27 mouse cellular contexts compared by ENCODE assay signal in the genomic region with DNA sequence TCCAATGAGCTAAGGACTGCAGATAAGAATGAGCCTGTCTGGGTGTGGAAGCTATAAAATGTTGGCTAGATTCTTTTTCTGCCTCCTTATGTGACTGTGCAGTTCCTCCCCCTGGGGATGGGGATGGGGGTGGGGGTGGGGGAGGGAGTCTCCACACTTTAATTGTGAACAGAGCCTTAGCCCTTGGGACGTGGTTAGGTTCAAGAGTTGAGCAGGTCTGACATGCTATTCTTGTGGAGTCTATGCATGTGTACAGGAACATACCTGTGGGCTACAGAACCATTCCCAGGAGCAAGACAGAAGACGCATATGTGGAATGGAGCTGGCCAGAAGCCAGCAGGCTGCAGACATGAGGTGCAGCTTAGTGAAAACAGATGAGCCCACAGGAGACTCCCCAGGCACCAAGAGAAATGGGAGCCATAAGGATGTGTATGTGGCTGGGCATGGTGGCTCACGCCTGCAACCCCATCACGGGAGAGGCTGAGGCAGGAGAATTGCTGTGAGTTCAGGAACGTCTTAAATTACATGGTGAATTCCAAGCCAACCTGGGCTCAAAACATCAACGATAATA.
A peak's percentile ranks its signal among the peaks of the same experiment; 100 is the strongest.
DNase-seq lines count a peak whose midpoint lies in the region; ATAC-seq lines count a peak whose summit lies in the region.
"Had no signal": no experiment of that assay in that cellular context is flagged by ENCODE, and none has a peak within 500 bp of the region (broad histone marks: within the 10 kb centered on the region; RNA-seq: fewer than 3 reads in every experiment).

No protein-coding gene starts in this region.

- H3K4me2 ChIP-seq in kidney, embryonic 15.5 days, result no peak overlapping the region
- H3K4me2 ChIP-seq in neural tube, embryonic 13.5 days, result no peak overlapping the region
- no peak overlapping the region for H3K4me2 ChIP-seq in neural tube, embryonic 15.5 days
- no peak overlapping the region for H3K4me2 ChIP-seq in embryonic facial prominence, embryonic 15.5 days (replicated peaks)
- H3K4me2 ChIP-seq: forebrain, embryonic 15.5 days; heart, embryonic 15.5 days had no signal

- WGBS in kidney, embryonic 15.5 days, result 76% methylated on average over 6 of the region's 6 CpGs
- 72% methylated on average over 6 of the region's 6 CpGs for WGBS in neural tube, embryonic 13.5 days
- WGBS in neural tube, embryonic 15.5 days, result 68% methylated on average over 6 of the region's 6 CpGs
- 40% methylated on average over 6 of the region's 6 CpGs for WGBS in embryonic facial prominence, embryonic 15.5 days

- H3K27me3 ChIP-seq in kidney, embryonic 15.5 days, result no peaks in the 10 kb centered on the region
- H3K27me3 ChIP-seq in neural tube, embryonic 13.5 days, result no peaks in the 10 kb centered on the region
- no peaks in the 10 kb centered on the region for H3K27me3 ChIP-seq in neural tube, embryonic 15.5 days (replicated peaks)
- H3K27me3 ChIP-seq in embryonic facial prominence, embryonic 15.5 days, result no peaks in the 10 kb centered on the region
- H3K27me3 ChIP-seq: forebrain, embryonic 15.5 days; heart, embryonic 15.5 days had no signal

- no peaks in the 10 kb centered on the region; the same call in 1 of the 2 replicates for H3K9me3 ChIP-seq in kidney, embryonic 15.5 days (replicated peaks)
- H3K9me3 ChIP-seq in neural tube, embryonic 13.5 days, result no peaks in the 10 kb centered on the region
- H3K9me3 ChIP-seq in neural tube, embryonic 15.5 days (replicated peaks), result no peaks in the 10 kb centered on the region
- H3K9me3 ChIP-seq in embryonic facial prominence, embryonic 15.5 days (replicated peaks), result no peaks in the 10 kb centered on the region
- H3K9me3 ChIP-seq: forebrain, embryonic 15.5 days; heart, embryonic 10.5 days had no signal

- no peak overlapping the region for H3K9ac ChIP-seq in kidney, embryonic 15.5 days
- H3K9ac ChIP-seq in neural tube, embryonic 13.5 days, result no peak overlapping the region
- H3K9ac ChIP-seq in neural tube, embryonic 15.5 days (replicated peaks), result no peak overlapping the region
- H3K9ac ChIP-seq in embryonic facial prominence, embryonic 15.5 days, result no peak overlapping the region
- H3K9ac ChIP-seq: forebrain, embryonic 15.5 days; heart, embryonic 15.5 days; liver, embryonic 14.5 days had no signal

- no peaks in the 10 kb centered on the region for H3K4me1 ChIP-seq in kidney, embryonic 15.5 days
- H3K4me1 ChIP-seq in neural tube, embryonic 13.5 days (replicated peaks), result peaks cover 28% of the 10 kb centered on the region
- peaks cover 9% of the 10 kb centered on the region for H3K4me1 ChIP-seq in neural tube, embryonic 15.5 days
- no peaks in the 10 kb centered on the region for H3K4me1 ChIP-seq in embryonic facial prominence, embryonic 15.5 days
- H3K4me1 ChIP-seq: heart, embryonic 10.5 days; heart, embryonic 15.5 days had no signal

- ATAC-seq in kidney, embryonic 15.5 days (replicated peaks; ENCODE audit: low FRiP score), result 0 out of 2 replicates have a peak, but pooled peaks have one; percentile 25
- no peak for ATAC-seq in neural tube, embryonic 13.5 days (ENCODE audit: low read depth)
- no peak for ATAC-seq in neural tube, embryonic 15.5 days (ENCODE audit: low FRiP score)
- ATAC-seq in embryonic facial prominence, embryonic 15.5 days (ENCODE audit: insufficient number of reproducible peaks, low FRiP score, low TSS enrichment, low read depth), result peak; percentile 29; the same call in 1 of the 2 replicates
- ATAC-seq in frontal cortex, adult (ENCODE audit: low TSS enrichment), result no peak
- ATAC-seq: forebrain, embryonic 15.5 days; inflammation-experienced regulatory T-cells, adult 6 months had no signal

- no peak overlapping the region for H3K27ac ChIP-seq in kidney, embryonic 15.5 days
- H3K27ac ChIP-seq in neural tube, embryonic 13.5 days (replicated peaks), result peak overlapping the region; percentile 11; the same call in 1 of the 2 replicates
- no peak overlapping the region for H3K27ac ChIP-seq in neural tube, embryonic 15.5 days (replicated peaks)
- H3K27ac ChIP-seq in embryonic facial prominence, embryonic 15.5 days (replicated peaks), result no peak overlapping the region
- H3K27ac ChIP-seq: forebrain, embryonic 15.5 days; heart, embryonic 10.5 days; heart, embryonic 15.5 days; liver, embryonic 14.5 days; macrophage; stomach, postnatal 0 days had no signal

- H3K4me3 ChIP-seq in kidney, embryonic 15.5 days (replicated peaks), result no peak overlapping the region
- H3K4me3 ChIP-seq in neural tube, embryonic 13.5 days, result no peak overlapping the region
- H3K4me3 ChIP-seq in neural tube, embryonic 15.5 days (replicated peaks), result no peak overlapping the region
- no peak overlapping the region for H3K4me3 ChIP-seq in embryonic facial prominence, embryonic 15.5 days (replicated peaks)
- H3K4me3 ChIP-seq: forebrain, embryonic 15.5 days; heart, embryonic 10.5 days; heart, embryonic 15.5 days had no signal

- no peaks in the 10 kb centered on the region for H3K36me3 ChIP-seq in kidney, embryonic 15.5 days
- no peaks in the 10 kb centered on the region for H3K36me3 ChIP-seq in neural tube, embryonic 13.5 days
- no peaks in the 10 kb centered on the region for H3K36me3 ChIP-seq in neural tube, embryonic 15.5 days
- no peaks in the 10 kb centered on the region for H3K36me3 ChIP-seq in embryonic facial prominence, embryonic 15.5 days
- H3K36me3 ChIP-seq: forebrain, embryonic 15.5 days; G1E; heart, embryonic 10.5 days; heart, embryonic 15.5 days had no signal

- intact Hi-C loops in heart, postnatal 36 days (cut with DNase I), result no loop called here

- peak; percentile 70 for DNase-seq in heart, adult 11 months
- DNase-seq in heart, postnatal 36 days, result no peak
- no peak for DNase-seq in kidney, postnatal 25 days
- DNase-seq: adrenal gland, adult 8-10 months; cerebellum, adult 8-10 months; cerebellum, postnatal 36 days; gastrocnemius, postnatal 14 days; kidney, adult 11 months; kidney, postnatal 36 days; lung, adult 2 months; lung, postnatal 10 days; right cerebral cortex, postnatal 4 days; thymus, adult 18-20 months; thymus, postnatal 25 days had no signal

Comparison
In these comparisons a context has a peak if more than half of its experiments do, and no peak if none do; other contexts are left out.
1. ATAC-seq: peak in kidney, embryonic 15.5 days (single experiment) and embryonic facial prominence, embryonic 15.5 days (single experiment); none in neural tube, embryonic 13.5 days (single experiment), neural tube, embryonic 15.5 days (single experiment) and frontal cortex, adult (single experiment).